Mouse (Mus musculus): Measurements from ENCODE around the gene Cntnap2. TPM values are rescaled to one million over a fixed set of nuclear protein-coding genes. Genes with fewer than 3 reads are reported as not detected.
"Not testable (repeated sequence)": the region's sequence is repeated elsewhere in the genome, so short reads cannot be mapped to it uniquely, and the experiment has no call there.

Cntnap2 gene
- total RNA-seq, 2 experiments from 2014 or later, result 122 to 124 TPM

GRCm38 (mm10) chr6:46205531-46205930, 1146.4 kb downstream of the Cntnap2 start:
- DNase-seq (ENCODE audit: low spot score in 2 of 2), result no peak

- DNase-seq (ENCODE audit: low spot score in 2 of 2), result no peak
These were observed 1173.7 kb downstream of the Cntnap2 start for GRCm38 (mm10) chr6:46232889-46233288.

- no peak for DNase-seq (ENCODE audit: low spot score in 2 of 2)
These were observed 1181.2 kb downstream of the Cntnap2 start for GRCm38 (mm10) chr6:46240349-46240748.

GRCm38 (mm10) chr6:46263171-46263570, 1204.0 kb downstream of the Cntnap2 start:
- DNase-seq (ENCODE audit: low spot score in 2 of 2), result no peak

- DNase-seq (ENCODE audit: low spot score in 2 of 2), result peak; percentile 6 to 30
These were observed 1287.8 kb downstream of the Cntnap2 start for GRCm38 (mm10) chr6:46346946-46347345.

GRCm38 (mm10) chr6:46361091-46361490, 1301.9 kb downstream of the Cntnap2 start:
- DNase-seq (ENCODE audit: low spot score in 2 of 2), result peak; percentile 10 to 19

GRCm38 (mm10) chr6:46362156-46362555, 1303.0 kb downstream of the Cntnap2 start:
- peak; percentile 63 to 67 for DNase-seq (ENCODE audit: low spot score in 2 of 2)

GRCm38 (mm10) chr6:46398725-46399589, 1339.8 kb downstream of the Cntnap2 start:
- peak; percentile 28 to 48 for DNase-seq (ENCODE audit: low spot score in 2 of 2)

- DNase-seq (ENCODE audit: low spot score in 2 of 2), result no peak
These were observed 1355.0 kb downstream of the Cntnap2 start for GRCm38 (mm10) chr6:46414154-46414553.

GRCm38 (mm10) chr6:46414562-46414961, 1355.4 kb downstream of the Cntnap2 start:
- DNase-seq (ENCODE audit: low spot score in 2 of 2), result no peak

- DNase-seq (ENCODE audit: low spot score in 2 of 2), result no peak
These were observed 1360.7 kb downstream of the Cntnap2 start for GRCm38 (mm10) chr6:46419827-46420226.

- no peak for DNase-seq (ENCODE audit: low spot score in 2 of 2)
These were observed 1361.2 kb downstream of the Cntnap2 start for GRCm38 (mm10) chr6:46420349-46420748.

- no peak for DNase-seq (ENCODE audit: low spot score in 2 of 2)
These were observed 1369.1 kb downstream of the Cntnap2 start for GRCm38 (mm10) chr6:46428231-46428630.

GRCm38 (mm10) chr6:46450917-46451638, 1391.9 kb downstream of the Cntnap2 start:
- no peak for DNase-seq (ENCODE audit: low spot score in 2 of 2)

- DNase-seq (ENCODE audit: low spot score in 2 of 2), result no peak
These were observed 1413.5 kb downstream of the Cntnap2 start for GRCm38 (mm10) chr6:46472683-46473082.

- no peak for DNase-seq (ENCODE audit: low spot score in 2 of 2)
These were observed 1425.2 kb downstream of the Cntnap2 start for GRCm38 (mm10) chr6:46484392-46484791.

- no peak for DNase-seq (ENCODE audit: low spot score in 2 of 2)
These were observed 1443.6 kb downstream of the Cntnap2 start for GRCm38 (mm10) chr6:46502786-46503185.

GRCm38 (mm10) chr6:46512841-46513240, 1453.7 kb downstream of the Cntnap2 start:
- DNase-seq (ENCODE audit: low spot score in 2 of 2), result no peak

- not testable (repeated sequence) for DNase-seq (ENCODE audit: low spot score in 2 of 2)
These were observed 1478.4 kb downstream of the Cntnap2 start for GRCm38 (mm10) chr6:46537586-46537985.

- DNase-seq (ENCODE audit: low spot score in 2 of 2), result no peak
These were observed 1504.3 kb downstream of the Cntnap2 start for GRCm38 (mm10) chr6:46563470-46563869.

GRCm38 (mm10) chr6:46575055-46575454, 1515.9 kb downstream of the Cntnap2 start:
- no peak for DNase-seq (ENCODE audit: low spot score in 2 of 2)

- no peak for DNase-seq (ENCODE audit: low spot score in 2 of 2)
These were observed 1553.2 kb downstream of the Cntnap2 start for GRCm38 (mm10) chr6:46612365-46612764.

Measured in layer of hippocampus, postnatal 10 days (tissue).